Mouse (Mus musculus) liver, postnatal 0 days (tissue): ENCODE results near the gene Rad51b. TPM values are rescaled to one million over a fixed set of nuclear protein-coding genes. Genes with fewer than 3 reads are reported as not detected.

Experiments used
- ATAC-seq: fragments of 200-750 bp; cut with Nextera tagmentation; 2 replicates; pipeline ENCODE4 v1.8.0; 2017; ENCODE audit warnings: mild to moderate bottlenecking, moderate library complexity
- DNase-seq: peaks from one replicate; pipeline ENCODE4 v3.0.0-alpha.2; 2016
- H3K27ac ChIP-seq: fragments of 300-500 bp; sonication (generic); 2 replicates; pipeline ENCODE4 v1.5.1; 2014; ENCODE audit warnings: antibody characterized with exemption, moderate library complexity, mild to moderate bottlenecking, low read depth
- H3K27me3 ChIP-seq: fragments of 300-500 bp; sonication (generic); 2 replicates; pipeline ENCODE4 v1.6.1; 2014; ENCODE audit warnings: low read length, control low read depth, mixed read lengths; ENCODE audit not compliant: insufficient read depth
- H3K36me3 ChIP-seq: fragments of 300-500 bp; sonication (generic); replicated peaks from 2 replicates; pipeline ENCODE4 v1.6.1; 2014; ENCODE audit warnings: mild to moderate bottlenecking, control low read depth, low read length, moderate library complexity, mixed read lengths; ENCODE audit not compliant: insufficient read depth
- H3K4me1 ChIP-seq: fragments of 300-500 bp; sonication (generic); 2 replicates; pipeline ENCODE4 v1.6.1; 2014; ENCODE audit warnings: antibody characterized with exemption, mild to moderate bottlenecking, control low read depth; ENCODE audit not compliant: insufficient read depth
- H3K4me2 ChIP-seq: fragments of 300-500 bp; sonication (generic); 2 replicates; pipeline ENCODE4 v1.6.1; 2014; ENCODE audit warnings: low read depth, mild to moderate bottlenecking, low read length, moderate library complexity, mixed read lengths
- H3K4me3 ChIP-seq: fragments of 300-500 bp; sonication (generic); 2 replicates; pipeline ENCODE4 v1.5.1; 2014; ENCODE audit warnings: low read depth, low read length
- H3K9ac ChIP-seq: fragments of 300-500 bp; sonication (generic); replicated peaks from 2 replicates; pipeline ENCODE4 v1.6.1; 2014; ENCODE audit warnings: mild to moderate bottlenecking, moderate library complexity
- H3K9me3 ChIP-seq: fragments of 300-500 bp; sonication (generic); 2 replicates; pipeline ENCODE4 v1.6.1; 2016; ENCODE audit warnings: mild to moderate bottlenecking, control low read depth, low read length, mixed read lengths
- CTCF ChIP-seq: sonication (generic); IDR thresholded peaks from 2 replicates; pipeline ENCODE4 v1.5.1; 2016; ENCODE audit warnings: antibody characterized with exemption, low read depth
- EP300 ChIP-seq: IDR thresholded peaks from 2 replicates; pipeline ENCODE4 v1.6.1; 2016; ENCODE audit warnings: antibody characterized with exemption, low read depth, mild to moderate bottlenecking
- WGBS: fragments of 180-500 bp; shearing (Covaris S2); extraction: QIAGEN DNeasy Blood & Tissue Kit; methylation state at CpG from one replicate; pipeline ENCODE4 v1.1.7; 2014; ENCODE audit not compliant: insufficient replicate concordance; 5-methylcytosine and 5-hydroxymethylcytosine counted together
- polyA plus RNA-seq: library from polyadenylated mRNA; unstranded; fragments of >200 nt; fragmentation: Nextera tagmentation; extraction: Ambion mirVana; gene quantifications from 2 replicates; pipeline ENCODE4 v1.2.1, GENCODE M21; 2015

Rad51b gene
- polyA plus RNA-seq, 1 experiment from 2014 or later: 2.5 TPM

DNA sequence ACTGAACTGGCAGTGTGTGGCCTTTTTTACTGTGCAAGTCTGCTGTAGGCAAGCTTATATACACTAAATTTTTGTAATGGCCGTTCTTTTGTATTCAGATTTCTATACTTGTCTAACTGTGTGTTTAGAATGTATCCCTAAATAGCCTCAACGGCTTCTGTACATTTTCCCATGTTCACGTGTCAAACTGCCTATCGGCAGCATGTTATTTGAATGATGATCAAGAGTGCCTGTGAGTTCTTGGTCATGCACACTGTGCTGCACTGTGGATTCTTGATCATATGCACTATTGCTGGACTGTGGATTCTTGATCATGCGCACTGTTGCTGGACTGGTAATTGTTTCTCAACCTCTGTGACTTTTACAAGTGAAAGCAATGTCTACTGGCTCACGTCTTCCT is 417.4 kb downstream of the Rad51b start:
- no peak for ATAC-seq
- Histone ChIP-seq H3K36me3 (no peaks in the 10 kb centered on the region), H3K4me2 (no peak overlapping the region), H3K27me3 (no peaks in the 10 kb centered on the region), H3K4me3 (no peak overlapping the region), H3K9ac (no peak overlapping the region), H3K27ac (no peak overlapping the region), H3K4me1 (no peaks in the 10 kb centered on the region), H3K9me3 (no peaks in the 10 kb centered on the region)
- TF ChIP-seq CTCF (no peak), EP300 (no peak)
- DNase-seq: no peak
- WGBS: 81% methylated on average over 6 of the region's 6 CpGs

DNA sequence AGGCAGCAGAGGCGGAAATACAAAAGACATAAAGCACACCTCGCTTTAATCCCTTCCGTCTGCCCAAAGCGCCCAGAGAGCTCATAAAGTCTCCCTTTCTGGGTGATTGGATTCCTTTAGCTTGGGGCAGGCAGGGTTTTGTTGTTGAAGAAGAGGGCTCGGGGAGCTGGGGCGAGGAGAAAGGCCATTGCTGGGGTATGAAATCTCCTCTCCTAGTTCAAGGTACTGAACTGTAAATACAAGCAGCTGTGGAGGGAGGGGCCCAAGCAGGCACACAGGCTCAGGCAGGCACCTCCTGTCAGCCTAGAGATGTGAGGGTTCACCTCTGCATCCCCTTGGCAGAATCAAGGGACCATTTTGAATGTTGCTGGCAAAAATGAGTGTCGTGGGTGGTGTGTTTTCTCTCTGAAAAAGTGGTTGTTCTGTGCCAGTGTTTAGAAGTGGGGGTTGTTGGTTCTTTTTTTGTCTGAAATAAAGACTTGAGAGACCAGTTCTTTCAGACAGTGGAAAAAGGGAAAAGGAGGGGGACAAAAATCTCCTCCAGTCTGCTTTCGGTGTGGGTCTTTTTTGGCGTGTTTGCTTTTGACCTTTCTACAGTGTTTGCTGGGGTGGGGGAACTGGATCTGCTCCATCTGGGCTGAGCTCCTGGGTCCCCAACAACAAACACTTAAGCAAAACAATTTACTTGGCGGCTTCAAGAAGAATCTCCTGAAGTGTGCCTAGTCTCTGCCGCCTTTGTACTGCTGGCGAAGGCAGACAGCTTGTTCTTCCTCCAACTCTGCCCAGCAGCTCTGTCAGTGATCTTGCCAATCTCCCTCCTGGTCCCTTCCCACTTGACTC is 418.6 kb downstream of the Rad51b start:
- TF ChIP-seq EP300 (no peak), CTCF (no peak)
- no peaks in the 10 kb centered on the region for H3K9me3 ChIP-seq
- H3K27ac ChIP-seq: no peak overlapping the region
- no peaks in the 10 kb centered on the region for H3K36me3 ChIP-seq
- H3K27me3 ChIP-seq: no peaks in the 10 kb centered on the region
- no peaks in the 10 kb centered on the region for H3K4me1 ChIP-seq
- H3K4me2 ChIP-seq: no peak overlapping the region
- H3K9ac ChIP-seq: no peak overlapping the region
- 74% methylated on average over 12 of the region's 12 CpGs for WGBS
- DNase-seq (no peak), ATAC-seq (no peak)
- H3K4me3 ChIP-seq: no peak overlapping the region

DNA sequence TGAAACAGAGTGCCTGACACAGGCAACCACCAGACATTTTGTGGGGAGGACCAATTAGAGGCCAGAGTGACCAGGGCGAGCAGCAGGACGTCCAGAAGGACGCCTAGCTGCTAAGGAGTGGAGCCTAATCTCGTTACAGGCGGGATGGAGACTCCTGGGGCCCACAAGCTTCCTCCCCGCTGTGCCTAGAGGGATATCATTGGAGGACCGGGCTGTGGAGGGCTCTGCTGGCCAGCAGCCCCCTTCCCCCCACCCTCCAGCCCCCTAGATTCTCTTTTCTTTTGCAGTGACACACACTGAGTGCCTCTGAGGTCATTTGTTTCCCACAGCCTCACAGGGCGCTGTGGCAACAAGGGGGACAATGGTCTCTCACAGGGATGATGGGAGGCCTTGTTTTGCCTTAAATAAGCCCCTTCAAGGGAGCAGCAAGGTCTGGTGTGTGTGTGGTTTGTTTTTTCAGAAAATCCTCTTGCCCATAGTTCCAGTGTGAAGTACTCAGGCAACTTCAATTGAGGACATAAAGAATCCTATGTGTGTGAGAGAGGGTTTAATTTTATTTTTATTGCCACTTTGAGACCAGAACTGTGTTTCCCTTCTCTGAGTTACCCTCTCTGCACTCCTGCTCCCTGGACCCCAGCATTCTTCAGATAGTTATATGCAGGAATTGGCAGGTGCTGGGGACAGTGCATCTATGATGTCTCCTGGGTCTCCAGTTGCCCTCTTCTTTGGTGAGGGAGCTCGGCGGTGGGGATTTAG is 422.2 kb downstream of the Rad51b start:
- no peaks in the 10 kb centered on the region for H3K36me3 ChIP-seq
- H3K9me3 ChIP-seq: no peaks in the 10 kb centered on the region
- DNase-seq (no peak), ATAC-seq (no peak)
- H3K4me3 ChIP-seq: no peak overlapping the region
- no peaks in the 10 kb centered on the region for H3K4me1 ChIP-seq
- no peaks in the 10 kb centered on the region for H3K27me3 ChIP-seq
- no peak for TF ChIP-seq CTCF
- no peak for TF ChIP-seq EP300
- WGBS: 74% methylated on average over 10 of the region's 10 CpGs
- no peak overlapping the region for H3K4me2 ChIP-seq
- no peak overlapping the region for H3K9ac ChIP-seq
- no peak overlapping the region for H3K27ac ChIP-seq

DNA sequence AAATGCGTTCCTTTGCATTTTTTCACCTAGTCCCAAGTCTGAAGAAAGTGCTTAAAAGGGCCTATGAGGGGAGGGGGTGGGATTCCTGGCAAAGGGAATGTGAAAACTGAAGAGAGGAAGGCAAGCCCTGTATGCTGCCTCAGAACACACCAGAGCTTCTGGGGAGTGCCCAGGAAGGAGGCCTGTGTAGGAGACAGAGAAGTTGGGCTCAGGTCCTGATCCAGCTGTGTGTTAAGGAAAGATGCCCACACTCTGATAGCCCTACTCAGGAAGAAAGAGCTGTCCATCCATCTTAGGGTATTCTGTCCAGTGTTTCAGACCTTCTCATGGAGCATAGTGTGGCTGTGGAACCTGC is 422.7 kb downstream of the Rad51b start:
- Histone ChIP-seq H3K4me2 (no peak overlapping the region), H3K27me3 (no peaks in the 10 kb centered on the region), H3K4me1 (no peaks in the 10 kb centered on the region), H3K9me3 (no peaks in the 10 kb centered on the region), H3K36me3 (no peaks in the 10 kb centered on the region), H3K9ac (no peak overlapping the region), H3K27ac (no peak overlapping the region), H3K4me3 (no peak overlapping the region)
- no peak for ATAC-seq
- TF ChIP-seq EP300: no peak
- TF ChIP-seq CTCF: no peak
- DNase-seq: no peak
- WGBS: 86% methylated on average over 1 of the region's 1 CpGs

DNA sequence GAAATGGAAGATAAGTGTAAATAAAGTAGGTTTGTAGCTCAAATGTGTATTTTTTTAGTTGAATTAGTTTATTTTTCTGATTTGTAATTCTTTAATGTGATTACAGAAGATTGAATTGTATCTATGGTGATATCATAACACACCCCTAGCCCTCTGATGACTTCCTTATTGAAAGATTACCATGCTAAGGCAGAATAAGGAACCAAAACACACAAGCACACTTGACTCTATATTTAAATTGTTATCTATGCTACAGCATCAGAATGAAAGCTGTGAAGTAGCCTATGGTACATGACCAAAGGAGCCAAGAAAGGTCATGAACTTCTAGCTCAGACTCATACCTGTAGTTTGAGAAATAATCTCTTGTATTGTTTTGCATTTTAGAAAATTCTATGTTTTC is 427.8 kb downstream of the Rad51b start:
- Histone ChIP-seq H3K9ac (no peak overlapping the region), H3K36me3 (no peaks in the 10 kb centered on the region; the same call in 1 of the 2 replicates), H3K4me2 (no peak overlapping the region), H3K27me3 (no peaks in the 10 kb centered on the region), H3K27ac (no peak overlapping the region), H3K9me3 (peaks cover 8% of the 10 kb centered on the region), H3K4me1 (no peaks in the 10 kb centered on the region), H3K4me3 (no peak overlapping the region)
- DNase-seq (no peak), ATAC-seq (no peak)
- TF ChIP-seq CTCF: no peak
- TF ChIP-seq EP300: no peak

DNA sequence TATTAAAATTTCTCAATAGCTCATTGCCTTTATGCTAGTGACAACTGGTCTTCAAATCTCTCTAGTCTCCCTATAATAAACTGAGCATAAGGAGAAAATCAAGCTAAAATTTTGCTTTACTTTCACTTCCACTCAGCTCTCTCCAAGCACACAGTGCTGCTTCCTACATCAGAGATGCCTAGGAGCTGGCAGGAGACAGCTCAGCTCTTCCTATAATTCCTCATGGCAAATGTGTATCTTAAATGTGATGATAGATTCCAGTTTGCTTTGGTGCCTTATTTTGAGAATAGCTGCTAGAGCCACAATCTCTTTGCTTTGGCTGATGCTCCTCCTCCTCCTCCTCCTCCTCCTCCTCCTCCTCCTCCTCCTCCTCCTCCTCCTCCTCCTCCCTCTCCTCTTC is 428.6 kb downstream of the Rad51b start:
- TF ChIP-seq CTCF (no peak), EP300 (no peak)
- no peak for ATAC-seq

More for the DNA sequence above, 428.6 kb downstream of the Rad51b start:
- Histone ChIP-seq H3K27ac (no peak overlapping the region), H3K4me2 (no peak overlapping the region), H3K9ac (no peak overlapping the region), H3K4me1 (no peaks in the 10 kb centered on the region), H3K36me3 (no peaks in the 10 kb centered on the region; the same call in 1 of the 2 replicates), H3K27me3 (no peaks in the 10 kb centered on the region), H3K9me3 (peaks cover 8% of the 10 kb centered on the region), H3K4me3 (no peak overlapping the region)
- DNase-seq: no peak
